Mouse (Mus musculus) kidney, adult 18-20 months (tissue): ENCODE results near the gene Gpsm2.
"Not testable (repeated sequence)": the region's sequence is repeated elsewhere in the genome, so short reads cannot be mapped to it uniquely, and the experiment has no call there.

Experiments
- DNase-seq: peaks from one replicate; pipeline ENCODE4 v3.0.0; 2021

Gene Gpsm2

GRCm38 (mm10) chr3:108653710-108654379 is 68.3 kb downstream of the Gpsm2 start, which contains the start of gene Clcc1:
Gene Clcc1, plus strand, starts transcription at chr3:108653913.
- DNase-seq = peak; percentile 98

- peak; percentile 12 for DNase-seq
Measured at GRCm38 (mm10) chr3:108652866-108653642, 69.1 kb downstream of the Gpsm2 start.

- not testable (repeated sequence) for DNase-seq
Measured at GRCm38 (mm10) chr3:108647681-108648080, 74.4 kb downstream of the Gpsm2 start.

GRCm38 (mm10) chr3:108646036-108646435 is 76.1 kb downstream of the Gpsm2 start:
- no peak for DNase-seq

- DNase-seq = no peak
Measured at GRCm38 (mm10) chr3:108644856-108645255, 77.3 kb downstream of the Gpsm2 start.

GRCm38 (mm10) chr3:108640998-108641397 is 81.1 kb downstream of the Gpsm2 start:
- no peak for DNase-seq

GRCm38 (mm10) chr3:108639412-108639811 is 82.7 kb downstream of the Gpsm2 start:
- DNase-seq = no peak

- no peak for DNase-seq
Measured at GRCm38 (mm10) chr3:108634761-108635160, 87.3 kb downstream of the Gpsm2 start.
